Mouse (Mus musculus): ENCODE data around the gene Kcnj3.
"Not testable (repeated sequence)": the region's sequence is repeated elsewhere in the genome, so short reads cannot be mapped to it uniquely, and the experiment has no call there.

The Kcnj3 gene

GRCm38 (mm10) chr2:55435721-55436260 lies at the start of gene Kcnj3:
Kcnj3 (plus strand) TSS chr2:55435970.
- DNase-seq (ENCODE audit: low read depth) = no peak

DNA sequence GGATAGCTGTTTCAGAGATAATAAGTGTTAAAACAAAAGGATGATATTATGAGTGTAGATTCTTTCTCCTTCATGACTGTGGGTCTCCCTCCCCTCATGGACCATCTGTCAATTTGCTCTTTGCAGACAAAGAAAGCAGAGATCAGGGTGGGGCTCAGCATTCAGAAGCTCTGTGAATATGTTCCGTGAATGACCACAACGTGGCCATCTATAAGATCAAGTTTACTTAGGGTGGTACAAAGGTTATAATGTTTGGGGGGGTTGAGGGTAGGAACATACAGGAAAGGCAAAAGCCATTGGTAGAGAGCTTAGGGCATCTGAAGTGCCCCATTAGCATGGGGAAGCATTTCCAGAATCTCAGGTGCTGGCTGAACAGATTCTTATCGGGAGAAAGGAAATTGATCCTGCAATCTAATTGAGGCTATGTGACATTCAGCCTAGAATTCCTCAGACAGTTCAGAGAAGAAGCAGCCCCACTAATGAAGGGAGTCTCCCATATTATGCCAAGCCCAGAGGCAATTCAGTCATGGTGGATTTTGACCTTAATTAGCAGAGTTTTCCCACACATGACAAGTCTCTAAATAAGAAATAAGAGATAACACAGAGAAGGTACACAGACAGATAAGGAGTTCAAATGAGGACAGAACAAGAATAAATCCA lies 45.3 kb upstream of the Kcnj3 start:
- DNase-seq (ENCODE audit: low read depth) = no peak

DNA sequence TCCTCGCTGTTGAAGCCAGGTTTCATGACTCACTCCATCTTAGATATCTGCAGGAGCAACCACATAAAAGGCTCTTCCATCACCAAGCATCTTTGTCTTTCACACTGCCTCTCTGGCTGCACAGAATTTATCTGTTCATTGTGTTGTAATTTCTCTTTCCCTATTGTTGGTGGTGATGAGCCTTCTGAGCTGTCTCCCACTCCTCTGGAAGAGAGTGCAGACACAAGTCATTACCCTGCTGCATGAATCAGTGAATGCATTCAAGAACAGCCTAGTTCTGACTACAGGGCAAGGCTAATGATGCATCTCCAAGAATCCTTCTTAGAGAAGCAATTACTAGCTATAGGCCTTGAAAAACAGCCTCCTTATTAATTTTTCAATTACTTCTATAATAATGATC lies 30.5 kb upstream of the Kcnj3 start:
- DNase-seq (ENCODE audit: low read depth) = no peak

DNA sequence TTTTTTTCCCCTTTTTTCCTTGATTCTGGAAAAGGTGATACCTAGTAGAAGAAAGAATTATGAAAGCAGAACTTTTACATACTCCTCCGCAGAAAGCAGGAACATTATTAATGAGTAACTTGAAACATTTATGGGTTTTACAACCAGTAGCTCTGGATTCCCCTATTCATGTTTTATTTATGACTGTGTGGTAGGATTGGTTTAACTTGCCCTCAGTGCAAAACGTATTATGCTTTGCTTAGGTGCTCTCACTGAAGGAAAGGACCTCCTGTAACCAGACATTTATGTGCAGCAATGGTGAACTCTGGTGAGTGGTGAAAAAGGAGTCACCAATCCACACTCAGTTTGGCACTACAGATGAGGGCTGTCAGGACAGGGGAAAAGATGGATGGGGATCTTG lies 8.1 kb upstream of the Kcnj3 start:
- DNase-seq (ENCODE audit: low read depth) = no peak

DNA sequence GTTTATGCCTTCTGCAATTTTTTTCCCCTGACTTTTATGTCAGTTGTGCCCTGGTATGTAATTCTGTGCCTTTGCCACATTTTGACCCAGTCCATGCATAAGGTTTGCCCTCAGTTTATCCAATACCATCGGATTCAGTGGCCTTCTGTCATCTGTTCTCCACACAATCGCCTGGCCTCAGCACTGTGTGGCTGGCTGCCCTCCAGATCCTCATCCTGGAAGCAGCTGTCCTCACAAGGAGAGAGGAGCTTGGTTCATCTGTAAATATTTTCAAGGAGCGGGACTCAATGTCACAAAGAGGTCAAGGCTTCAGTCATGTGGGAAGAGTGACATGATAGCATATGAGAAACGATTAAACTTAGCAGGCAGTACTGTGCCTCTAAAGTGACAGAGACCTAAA lies 3.7 kb upstream of the Kcnj3 start:
- DNase-seq (ENCODE audit: low read depth) = no peak

GRCm38 (mm10) chr2:55436261-55437006 lies 664 bp downstream of the Kcnj3 start:
- no peak for DNase-seq (ENCODE audit: low read depth)

GRCm38 (mm10) chr2:55437007-55437949 lies 1.5 kb downstream of the Kcnj3 start:
- DNase-seq (ENCODE audit: low read depth) = no peak

- no peak for DNase-seq (ENCODE audit: low read depth)
Measured at GRCm38 (mm10) chr2:55437977-55438376, 2.2 kb downstream of the Kcnj3 start.

- no peak for DNase-seq (ENCODE audit: low read depth)
Measured at GRCm38 (mm10) chr2:55439211-55439610, 3.4 kb downstream of the Kcnj3 start.

DNA sequence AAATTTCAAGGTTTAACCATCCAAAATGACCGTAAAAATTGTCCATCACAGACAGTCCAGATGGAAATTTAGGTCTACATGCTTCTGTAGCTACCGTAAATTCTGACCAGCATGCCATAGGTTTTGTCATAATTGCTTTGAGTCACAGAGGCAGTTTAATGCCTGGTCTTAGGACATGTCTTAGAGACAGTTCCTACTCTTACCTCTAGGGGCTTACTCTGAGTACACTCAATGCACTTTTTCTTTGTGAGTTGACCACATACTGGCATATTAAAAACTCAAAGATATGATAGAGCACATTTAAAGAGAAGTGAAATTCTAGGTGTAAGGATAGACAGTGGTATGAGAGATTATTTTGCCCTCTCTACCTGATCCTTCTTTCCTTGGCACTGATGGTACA lies 6.2 kb downstream of the Kcnj3 start:
- peak; percentile 6 for DNase-seq (ENCODE audit: low read depth)

GRCm38 (mm10) chr2:55447298-55447697 lies 11.5 kb downstream of the Kcnj3 start:
- no peak for DNase-seq (ENCODE audit: low read depth)

DNA sequence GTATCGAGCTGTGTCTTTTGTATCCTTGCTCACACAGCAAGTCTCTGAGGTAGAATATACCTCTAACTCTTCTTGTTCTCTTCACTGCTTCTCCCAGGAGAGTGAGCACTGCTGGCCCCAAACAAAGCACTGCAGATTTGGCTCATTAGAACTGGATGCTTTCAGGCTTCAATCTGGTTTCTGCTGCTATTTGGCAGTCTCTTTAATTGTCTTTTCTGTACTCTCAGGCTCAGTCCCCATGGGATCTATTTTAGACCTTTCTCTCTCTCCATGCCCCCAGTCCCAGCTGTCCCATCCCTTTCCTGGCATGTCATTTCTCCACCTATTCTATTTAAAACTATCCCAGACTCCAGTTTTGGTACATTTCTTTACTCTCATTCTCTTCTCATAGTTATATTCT lies 15.0 kb downstream of the Kcnj3 start:
- DNase-seq (ENCODE audit: low read depth) = no peak

- no peak for DNase-seq (ENCODE audit: low read depth)
Measured at GRCm38 (mm10) chr2:55459195-55459594, 23.4 kb downstream of the Kcnj3 start.

GRCm38 (mm10) chr2:55469141-55469540 lies 33.4 kb downstream of the Kcnj3 start:
- no peak for DNase-seq (ENCODE audit: low read depth)

DNA sequence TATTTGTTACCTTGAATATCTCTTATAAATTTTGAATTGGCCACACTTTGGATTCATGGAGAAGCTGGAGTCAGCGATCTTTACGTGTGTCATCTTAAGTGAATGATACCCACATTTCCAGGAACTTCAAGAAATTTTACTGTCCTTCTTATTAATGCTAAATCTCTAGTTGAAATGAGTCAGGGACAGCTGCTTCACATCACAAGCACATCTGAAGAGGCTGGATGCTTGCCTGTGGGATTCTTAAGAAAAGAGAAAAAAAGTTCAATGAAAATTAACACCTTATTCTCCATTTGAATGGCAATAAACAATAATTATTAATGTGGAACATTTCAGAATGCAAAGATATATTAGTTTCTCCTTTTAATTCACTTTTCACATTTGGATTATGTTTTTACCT lies 34.2 kb downstream of the Kcnj3 start:
- no peak for DNase-seq (ENCODE audit: low read depth)

DNA sequence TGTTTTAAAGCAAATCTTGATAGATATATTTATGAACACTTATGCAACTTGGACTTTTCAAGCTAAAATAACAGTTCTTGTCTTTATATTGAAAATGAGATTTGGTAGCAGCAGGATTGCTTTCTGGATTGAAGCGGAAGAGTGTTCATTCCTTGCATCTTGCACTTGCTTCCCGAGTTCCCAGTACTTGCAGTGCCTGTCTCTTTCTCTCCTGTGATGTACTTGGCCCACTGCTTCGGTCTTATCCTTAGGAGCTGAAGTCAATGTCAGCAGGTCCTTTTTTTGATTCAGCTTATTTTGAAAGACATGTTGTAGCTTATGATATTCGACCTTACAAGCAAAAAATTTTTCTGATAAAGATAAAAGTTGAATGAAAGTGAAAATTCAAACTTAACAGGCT lies 43.7 kb downstream of the Kcnj3 start:
- no peak for DNase-seq (ENCODE audit: low read depth)

DNA sequence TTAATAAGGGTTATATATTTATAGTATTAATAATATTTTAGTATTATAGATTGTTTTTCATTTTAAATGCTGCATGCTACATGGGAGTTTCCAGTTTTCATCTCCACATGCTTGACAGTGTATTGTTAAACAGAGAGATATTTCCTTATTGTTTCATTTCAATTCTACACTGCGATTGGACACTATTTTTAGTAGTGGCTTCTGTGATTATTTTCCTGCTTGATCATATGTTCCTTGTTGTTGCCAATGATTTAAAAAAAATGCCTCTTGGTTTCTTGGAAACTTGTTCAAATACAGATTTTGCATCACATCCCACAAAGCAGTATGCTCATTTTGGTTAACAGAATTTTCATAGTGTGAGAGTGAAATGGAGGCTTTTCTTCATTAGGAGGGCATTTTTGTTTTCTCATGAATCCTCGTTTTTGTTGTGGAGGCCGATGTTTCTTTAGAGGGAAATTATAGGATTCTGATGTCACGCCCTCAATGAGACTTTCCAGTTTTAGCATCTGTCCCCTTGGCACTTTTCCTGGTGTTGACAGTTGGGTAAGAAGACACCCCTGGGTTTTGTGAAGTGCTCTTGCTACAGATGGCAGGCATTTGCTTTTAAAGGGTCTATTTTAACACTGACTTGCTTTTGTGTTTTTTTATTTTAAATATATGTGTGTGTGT lies 44.3 kb downstream of the Kcnj3 start:
- DNase-seq (ENCODE audit: low read depth) = peak; percentile 8

GRCm38 (mm10) chr2:55480602-55480965 lies 44.8 kb downstream of the Kcnj3 start:
- no peak for DNase-seq (ENCODE audit: low read depth)

DNA sequence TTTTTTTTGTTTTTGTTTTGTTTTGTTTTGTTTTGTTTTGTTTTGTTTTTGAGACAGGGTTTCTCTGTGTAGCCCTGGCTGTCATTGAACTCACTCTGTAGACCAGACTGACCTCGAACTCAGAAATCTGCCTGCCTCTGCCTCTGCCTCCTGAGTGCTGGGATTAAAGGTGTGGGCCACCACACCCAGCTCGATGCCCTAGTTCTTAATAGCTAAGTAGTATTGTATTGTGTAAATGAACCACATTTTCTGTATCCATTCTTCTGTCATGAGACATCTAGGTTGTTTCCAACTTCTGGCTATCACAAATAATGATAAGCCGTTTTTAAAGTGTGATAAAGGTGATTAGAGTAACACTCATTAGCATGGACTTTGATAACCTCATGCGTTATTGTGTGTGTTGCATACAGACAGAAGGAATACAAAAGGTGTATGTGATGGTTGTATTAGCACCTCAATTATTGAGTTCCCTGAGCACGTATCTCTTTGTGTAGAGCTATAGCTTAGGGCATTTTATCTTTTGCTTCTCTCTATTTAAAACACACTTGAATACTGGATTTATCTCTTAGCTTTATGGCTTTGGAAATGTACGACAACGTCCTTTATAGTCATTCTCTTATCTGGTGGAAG lies 49.8 kb downstream of the Kcnj3 start:
- not testable (repeated sequence) for DNase-seq (ENCODE audit: low read depth)

GRCm38 (mm10) chr2:55503390-55504176 lies 67.8 kb downstream of the Kcnj3 start:
- DNase-seq (ENCODE audit: low read depth) = peak; percentile 11

DNA sequence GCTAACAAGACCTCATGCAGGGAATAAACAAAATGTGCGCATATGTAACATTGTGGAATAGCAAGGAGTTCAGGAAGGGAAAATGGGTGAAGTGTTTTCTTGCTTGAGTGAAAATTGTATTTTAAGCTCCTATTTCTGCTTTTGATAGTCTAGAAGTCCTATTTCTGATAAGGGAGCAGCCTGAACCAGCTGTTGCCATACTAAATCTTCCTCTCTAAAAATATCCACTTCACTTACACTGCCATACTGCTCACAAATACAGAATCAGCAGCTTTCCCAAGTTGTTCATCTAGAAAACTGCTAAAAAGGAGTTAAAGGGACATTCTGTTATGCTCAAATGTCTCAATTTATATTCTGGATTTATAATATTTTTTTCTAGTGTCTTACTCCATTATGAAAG lies 69.9 kb downstream of the Kcnj3 start:
- no peak for DNase-seq (ENCODE audit: low read depth)

All from NIH3T3 (cell line).